Mouse (Mus musculus) megakaryocyte, embryonic 14.5 days (primary cell): ENCODE measurements around the gene Afdn.

Experiments
- FLI1 ChIP-seq: IDR thresholded peaks from 2 replicates; pipeline ENCODE4 v1.6.1; 2012; ENCODE audit warnings: low read length, inconsistent platforms, mixed read lengths
- GATA1 ChIP-seq: IDR thresholded peaks from 3 replicates; pipeline ENCODE4 v1.6.1; 2012; ENCODE audit warnings: mixed read lengths, low read length, inconsistent platforms, borderline replicate concordance

DNA sequence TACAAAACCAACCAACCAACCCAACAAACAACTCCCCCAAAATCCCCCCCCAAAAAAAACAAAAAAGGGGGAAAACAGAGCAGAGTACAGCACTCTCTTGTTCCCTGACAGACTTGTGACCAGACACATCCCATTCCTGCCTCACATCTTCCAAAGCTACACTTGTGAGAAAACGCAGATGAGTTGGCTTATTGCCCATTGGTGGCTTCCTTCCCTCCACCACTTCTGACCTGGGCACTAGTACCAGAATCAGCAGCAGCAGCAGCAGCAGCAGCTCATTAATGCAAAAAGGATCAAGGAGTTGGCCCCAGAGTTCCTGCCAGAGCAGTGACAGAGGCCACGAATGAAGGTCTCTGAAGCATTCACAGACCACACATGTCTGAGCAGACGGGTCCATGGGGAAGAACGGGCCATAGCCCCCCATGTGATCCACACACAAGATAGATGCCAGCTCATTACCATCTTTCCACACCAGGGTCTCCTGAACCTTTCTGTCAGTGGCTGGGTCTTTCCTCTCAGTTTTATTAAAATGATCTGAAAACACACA, 35.3 kb upstream of the Afdn start:
- TF ChIP-seq GATA1, result no peak
- no peak for TF ChIP-seq FLI1
